Mouse (Mus musculus) liver, adult 2 months (tissue): ENCODE results near the gene Mycbp2.

Experiments used
- CTCF ChIP-seq: fragments of 200-500 bp; IDR thresholded peaks from 2 replicates; pipeline ENCODE4 v1.5.1; 2011; ENCODE audit warnings: low read depth, low read length, control low read depth
- POLR2A ChIP-seq: fragments of 200-500 bp; IDR thresholded peaks from 2 replicates; pipeline ENCODE4 v1.6.1; 2011; ENCODE audit warnings: low read length, control low read depth; ENCODE audit not compliant: insufficient read depth; ENCODE audit errors: extremely low read depth

- TF ChIP-seq CTCF (no peak), POLR2A (no peak)
Measured at GRCm38 (mm10) chr14:103150139-103150538, 196.5 kb downstream of the Mycbp2 start.
